Mouse (Mus musculus) limb, embryonic 15.5 days (tissue): ENCODE measurements around the gene Slc26a10. TPM values are rescaled to one million over a fixed set of nuclear protein-coding genes. Genes with fewer than 3 reads are reported as not detected.
"Not testable (repeated sequence)": the region's sequence is repeated elsewhere in the genome, so short reads cannot be mapped to it uniquely, and the experiment has no call there.

Experiments used
- ATAC-seq: fragments of 200-750 bp; cut with Nextera tagmentation; 2 replicates; pipeline ENCODE4 v1.8.0; 2017; ENCODE audit warnings: low read depth, moderate TSS enrichment; ENCODE audit not compliant: insufficient number of reproducible peaks, low FRiP score, low TSS enrichment
- H3K27ac ChIP-seq: fragments of 300-500 bp; sonication (generic); 2 replicates; pipeline ENCODE4 v1.5.1; 2015; ENCODE audit warnings: moderate library complexity, mild to moderate bottlenecking, inconsistent platforms
- H3K27me3 ChIP-seq: fragments of 300-500 bp; sonication (generic); 2 replicates; pipeline ENCODE4 v1.6.1; 2015; ENCODE audit warnings: inconsistent platforms
- H3K36me3 ChIP-seq: fragments of 300-500 bp; sonication (generic); 2 replicates; pipeline ENCODE4 v1.6.1; 2015; ENCODE audit warnings: inconsistent platforms
- H3K4me1 ChIP-seq: fragments of 300-500 bp; sonication (generic); 2 replicates; pipeline ENCODE4 v1.6.1; 2015; ENCODE audit warnings: inconsistent platforms
- H3K4me2 ChIP-seq: fragments of 300-500 bp; sonication (generic); 2 replicates; pipeline ENCODE4 v1.6.1; 2015; ENCODE audit warnings: mild to moderate bottlenecking, inconsistent platforms
- H3K4me3 ChIP-seq: fragments of 300-500 bp; sonication (generic); 2 replicates; pipeline ENCODE4 v1.5.1; 2015; ENCODE audit warnings: mild to moderate bottlenecking, inconsistent platforms
- H3K9ac ChIP-seq: fragments of 300-500 bp; sonication (generic); 2 replicates; pipeline ENCODE4 v1.6.1; 2015; ENCODE audit warnings: inconsistent platforms
- H3K9me3 ChIP-seq: fragments of 300-500 bp; sonication (generic); 2 replicates; pipeline ENCODE4 v1.6.1; 2016; ENCODE audit warnings: inconsistent platforms
- WGBS: fragments of 180-500 bp; shearing (Covaris S2); methylation state at CpG from one replicate; pipeline ENCODE4 v1.1.7; 2015; 5-methylcytosine and 5-hydroxymethylcytosine counted together
- polyA plus RNA-seq: library from polyadenylated mRNA; unstranded; fragments of >200 nt; fragmentation: Nextera tagmentation; extraction: Ambion mirVana; gene quantifications from 2 replicates; pipeline ENCODE4 v1.2.1, GENCODE M21; 2015

The Slc26a10 gene
- polyA plus RNA-seq, 1 experiment from 2014 or later: 1.7 TPM

DNA sequence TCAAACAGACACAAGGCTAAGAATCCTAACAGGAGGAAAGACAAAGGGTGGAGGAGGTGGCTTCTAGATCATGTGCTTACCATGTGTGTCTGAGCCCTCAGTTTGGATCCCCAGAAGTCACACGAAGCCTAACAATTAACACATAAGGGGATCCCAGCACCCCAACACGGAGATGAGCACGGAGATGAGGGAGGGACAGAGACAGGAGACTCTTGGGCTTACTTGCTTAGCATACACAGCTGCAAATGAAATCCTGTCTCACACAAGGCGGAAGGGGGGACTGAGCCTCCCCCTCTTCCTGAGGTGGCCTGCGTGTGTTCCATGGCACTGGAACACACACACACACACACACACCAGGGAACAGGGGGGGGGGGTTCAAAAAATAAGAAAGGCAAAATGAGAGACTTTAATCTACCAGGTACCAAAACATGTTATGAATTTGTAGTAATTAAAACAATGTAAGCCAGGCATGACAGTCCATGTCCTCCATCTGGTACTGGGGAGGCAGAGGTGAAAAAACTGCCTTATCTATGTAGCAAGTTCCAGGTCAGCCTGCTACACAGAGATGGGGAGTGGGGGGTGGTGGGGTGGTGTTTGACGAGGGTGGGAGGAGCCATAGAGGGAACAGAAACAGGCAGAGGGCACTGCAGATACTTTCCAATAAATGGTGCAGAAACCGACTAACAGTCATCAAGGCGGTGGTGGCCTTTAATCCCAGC lies 45.2 kb downstream of the Slc26a10 start:
- H3K9ac ChIP-seq: no peak overlapping the region
- H3K4me2 ChIP-seq: no peak overlapping the region
- no peak overlapping the region for H3K4me3 ChIP-seq
- H3K9me3 ChIP-seq: no peaks in the 10 kb centered on the region
- no peak for ATAC-seq
- no peak overlapping the region for H3K27ac ChIP-seq
- WGBS: 41% methylated on average over 8 of the region's 8 CpGs
- H3K36me3 ChIP-seq: no peaks in the 10 kb centered on the region
- H3K27me3 ChIP-seq: no peaks in the 10 kb centered on the region
- H3K4me1 ChIP-seq: no peaks in the 10 kb centered on the region

DNA sequence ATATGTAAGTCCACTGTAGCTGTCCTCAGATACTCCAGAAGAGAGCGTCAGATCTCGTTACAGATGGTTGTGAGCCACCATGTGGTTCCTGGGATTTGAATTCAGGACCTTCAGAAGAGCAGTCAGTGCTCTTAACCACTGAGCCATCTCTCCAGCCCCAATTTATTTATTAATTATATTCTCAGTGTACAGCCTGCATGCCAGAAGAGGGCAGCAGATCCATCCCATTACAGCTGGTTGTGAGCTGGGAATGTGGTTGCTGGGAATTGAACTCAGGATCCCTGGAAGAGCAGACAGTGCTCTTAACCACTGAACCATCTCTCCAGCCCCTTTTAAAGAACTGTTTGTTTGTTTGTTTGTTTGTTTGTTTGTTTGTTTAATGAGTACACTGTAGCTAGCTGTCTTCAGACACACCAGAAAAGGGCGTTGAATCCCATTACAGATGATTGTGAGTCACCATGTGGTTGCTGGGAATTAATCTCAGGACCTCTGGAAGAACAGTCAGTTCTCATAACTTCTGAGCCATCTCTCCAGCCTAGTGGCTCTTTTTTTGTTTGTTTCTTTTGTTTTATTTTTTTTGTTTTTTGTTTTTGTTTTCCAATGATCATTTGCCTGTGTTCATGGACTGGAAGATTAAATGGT lies 45.9 kb downstream of the Slc26a10 start:
- 74% methylated on average over 3 of the region's 3 CpGs for WGBS

DNA sequence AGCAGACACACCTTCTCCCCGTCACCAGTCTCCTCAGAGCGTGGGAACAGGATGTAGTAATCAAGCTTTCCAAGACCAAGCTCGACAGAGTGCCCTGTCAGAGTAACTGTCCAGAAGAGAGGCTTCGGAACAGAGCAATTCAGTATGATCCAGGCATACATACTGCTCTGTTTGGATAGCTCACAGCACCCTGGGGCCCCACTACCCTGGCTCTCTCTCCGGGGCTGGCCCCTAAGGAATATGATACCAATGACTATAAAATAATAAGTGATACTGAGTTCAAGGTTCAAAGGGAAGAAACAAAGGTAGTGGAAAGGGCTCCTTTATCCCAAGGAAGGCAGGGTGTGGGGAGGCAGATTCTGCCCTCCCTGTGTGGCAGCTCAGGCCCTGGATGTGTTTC lies 48.0 kb downstream of the Slc26a10 start:
- Histone ChIP-seq H3K4me1 (no peaks in the 10 kb centered on the region), H3K9ac (no peak overlapping the region), H3K4me3 (no peak overlapping the region), H3K9me3 (no peaks in the 10 kb centered on the region), H3K27me3 (no peaks in the 10 kb centered on the region), H3K36me3 (no peaks in the 10 kb centered on the region), H3K4me2 (no peak overlapping the region), H3K27ac (no peak overlapping the region)
- WGBS: 59% methylated on average over 5 of the region's 5 CpGs
- ATAC-seq: no peak

More for the DNA sequence above, 45.9 kb downstream of the Slc26a10 start:
- H3K9me3 ChIP-seq, H3K36me3 ChIP-seq, H3K4me2 ChIP-seq, H3K4me3 ChIP-seq, H3K27me3 ChIP-seq, H3K27ac ChIP-seq, H3K9ac ChIP-seq, H3K4me1 ChIP-seq, ATAC-seq: not testable (repeated sequence)

DNA sequence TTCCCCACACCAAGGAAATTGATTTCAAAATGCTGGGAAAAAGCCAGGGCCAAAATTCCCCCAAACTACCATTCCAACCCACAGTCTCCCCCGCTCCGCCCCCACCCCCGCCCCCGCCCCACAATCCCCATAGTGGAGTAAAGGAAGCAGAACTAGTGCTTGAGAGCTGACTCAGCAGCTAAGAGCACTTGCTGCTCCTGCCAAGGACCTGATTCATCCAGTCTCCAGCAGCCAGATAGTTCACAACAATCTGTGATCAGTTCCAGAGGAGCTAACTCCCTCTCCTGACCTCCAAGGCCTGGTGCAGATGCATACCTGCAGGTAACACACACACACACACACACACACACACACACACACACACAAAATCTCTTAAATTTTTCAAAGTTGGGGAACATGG lies 51.0 kb downstream of the Slc26a10 start:
- 73% methylated on average over 4 of the region's 4 CpGs for WGBS
- Histone ChIP-seq H3K27ac (no peak overlapping the region), H3K36me3 (no peaks in the 10 kb centered on the region), H3K4me1 (no peaks in the 10 kb centered on the region), H3K4me3 (no peak overlapping the region), H3K4me2 (no peak overlapping the region), H3K27me3 (no peaks in the 10 kb centered on the region), H3K9ac (no peak overlapping the region), H3K9me3 (no peaks in the 10 kb centered on the region)
- ATAC-seq: no peak

DNA sequence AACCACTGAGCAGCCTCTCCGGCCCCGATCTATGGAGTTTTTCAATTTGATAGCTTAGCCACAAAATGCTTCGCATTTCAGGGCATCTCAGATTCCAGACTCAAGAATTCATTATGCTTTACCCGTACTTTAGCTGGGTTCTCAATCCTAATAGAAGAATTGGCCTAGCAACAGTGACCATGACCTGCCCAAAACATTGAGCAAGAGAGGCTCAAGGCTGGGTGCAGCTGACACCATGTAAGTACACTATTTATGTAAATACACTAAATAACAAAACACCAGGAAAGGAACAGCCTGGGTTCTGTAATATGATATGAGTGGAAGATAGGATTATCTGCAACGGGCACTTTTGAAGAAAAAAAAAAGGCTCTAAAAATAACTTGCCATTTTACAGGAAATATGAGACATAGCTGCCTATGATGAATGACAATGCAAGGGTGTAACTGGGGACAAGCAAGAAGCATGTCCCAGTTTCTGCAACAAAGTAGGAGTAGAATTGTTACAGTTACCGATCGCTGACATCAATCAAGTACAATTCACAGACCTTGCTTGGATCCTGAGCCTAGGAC lies 52.6 kb downstream of the Slc26a10 start:
- no peak overlapping the region for H3K9ac ChIP-seq
- no peaks in the 10 kb centered on the region for H3K27me3 ChIP-seq
- no peak overlapping the region for H3K4me2 ChIP-seq
- H3K9me3 ChIP-seq: no peaks in the 10 kb centered on the region
- 69% methylated on average over 7 of the region's 7 CpGs for WGBS
- H3K27ac ChIP-seq: no peak overlapping the region
- H3K4me3 ChIP-seq: no peak overlapping the region
- no peaks in the 10 kb centered on the region for H3K36me3 ChIP-seq
- no peak for ATAC-seq
- peaks cover 7% of the 10 kb centered on the region for H3K4me1 ChIP-seq

DNA sequence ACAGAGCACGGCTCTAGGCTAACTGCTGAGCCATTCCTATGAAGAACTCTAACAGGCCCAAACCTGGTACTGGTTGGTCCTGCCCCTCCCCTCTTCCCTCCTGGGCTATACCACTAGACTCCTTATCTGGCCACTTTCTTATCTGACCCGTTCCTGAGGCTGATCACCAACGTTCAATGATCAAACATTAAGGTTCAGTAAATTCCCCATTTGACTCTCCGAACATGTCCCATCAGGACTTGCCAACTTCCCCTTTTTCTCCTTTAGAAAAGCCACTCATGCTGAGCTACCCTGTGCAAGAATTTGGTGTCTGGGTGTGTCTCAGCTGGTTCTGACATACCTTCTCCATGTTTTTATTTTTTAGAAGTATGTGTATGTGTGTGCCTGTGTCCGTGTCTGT lies 53.9 kb downstream of the Slc26a10 start:
- Histone ChIP-seq H3K4me1 (peaks cover 10% of the 10 kb centered on the region), H3K27ac (no peak overlapping the region), H3K4me2 (no peak overlapping the region), H3K9me3 (no peaks in the 10 kb centered on the region), H3K9ac (no peak overlapping the region), H3K27me3 (no peaks in the 10 kb centered on the region), H3K36me3 (no peaks in the 10 kb centered on the region), H3K4me3 (no peak overlapping the region)
- 75% methylated on average over 5 of the region's 5 CpGs for WGBS
- no peak for ATAC-seq

DNA sequence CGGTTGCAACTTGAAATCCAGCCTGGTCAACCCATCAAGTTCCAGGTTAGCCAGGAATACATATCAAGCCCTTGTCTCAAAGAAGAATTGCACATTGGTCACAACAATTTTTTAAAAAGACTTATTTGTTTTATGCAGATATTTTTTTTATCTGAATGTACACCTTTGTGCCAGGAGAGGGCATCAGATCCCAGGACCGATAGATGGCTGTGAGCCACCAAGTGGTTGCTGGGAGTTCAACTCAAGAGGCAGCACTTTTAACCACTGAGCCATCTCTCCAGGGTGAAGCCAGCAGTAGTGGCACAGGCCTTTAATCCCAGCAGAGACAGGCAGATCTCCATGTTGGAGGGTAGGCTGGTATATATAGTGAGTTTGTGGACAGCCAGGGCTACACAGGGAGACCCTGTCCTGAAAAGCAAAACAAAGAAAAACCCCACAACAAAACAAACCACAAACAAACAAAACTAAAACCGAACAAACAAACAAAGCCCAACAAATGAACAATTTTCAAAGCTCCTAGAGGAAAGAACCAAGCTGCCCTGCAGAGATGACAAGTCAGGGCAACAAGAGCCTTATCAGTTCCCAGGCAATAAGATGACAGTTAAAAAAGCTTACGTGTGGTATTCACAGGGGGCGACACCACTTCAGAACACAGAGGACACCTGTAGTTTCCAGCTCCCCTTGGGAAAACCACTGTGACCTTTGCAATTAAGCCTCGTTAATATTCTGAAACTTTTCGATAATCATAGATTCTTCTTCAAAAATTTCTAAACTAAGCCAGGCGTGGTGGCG lies 55.0 kb downstream of the Slc26a10 start:
- Histone ChIP-seq H3K27me3 (no peaks in the 10 kb centered on the region), H3K4me2 (no peak overlapping the region), H3K27ac (no peak overlapping the region), H3K9me3 (no peaks in the 10 kb centered on the region), H3K4me3 (no peak overlapping the region), H3K36me3 (no peaks in the 10 kb centered on the region), H3K9ac (no peak overlapping the region), H3K4me1 (peaks cover 14% of the 10 kb centered on the region)
- 73% methylated on average over 9 of the region's 9 CpGs for WGBS
- ATAC-seq: no peak

DNA sequence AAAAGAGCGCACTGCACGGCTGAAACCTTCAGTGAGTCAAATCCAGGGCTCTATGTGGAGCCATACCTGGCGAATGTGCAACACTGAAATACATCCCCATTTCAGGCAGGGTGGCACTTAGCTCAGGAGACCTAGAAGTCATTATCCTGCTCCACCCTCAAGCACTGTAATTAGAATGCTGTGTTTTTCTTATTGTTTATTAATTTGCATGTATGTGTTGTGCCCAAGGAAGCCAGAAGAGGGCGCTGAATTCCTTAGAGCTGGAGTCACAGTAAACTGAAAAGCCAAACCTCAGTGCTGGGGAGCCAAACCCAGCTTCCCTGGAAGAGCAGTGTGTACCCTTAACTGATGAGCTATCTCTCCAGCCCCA lies 57.0 kb downstream of the Slc26a10 start:
- peaks cover 22% of the 10 kb centered on the region for H3K4me1 ChIP-seq
- 10% methylated on average over 4 of the region's 4 CpGs for WGBS
- H3K4me3 ChIP-seq: peak overlapping the region; percentile 20; the same call in 1 of the 2 replicates
- ATAC-seq: no peak
- H3K9me3 ChIP-seq: no peaks in the 10 kb centered on the region
- peaks cover 11% of the 10 kb centered on the region for H3K36me3 ChIP-seq
- H3K27me3 ChIP-seq: no peaks in the 10 kb centered on the region
- peak overlapping the region; percentile 41 for H3K4me2 ChIP-seq
- no peak overlapping the region for H3K27ac ChIP-seq
- H3K9ac ChIP-seq: no peak overlapping the region

DNA sequence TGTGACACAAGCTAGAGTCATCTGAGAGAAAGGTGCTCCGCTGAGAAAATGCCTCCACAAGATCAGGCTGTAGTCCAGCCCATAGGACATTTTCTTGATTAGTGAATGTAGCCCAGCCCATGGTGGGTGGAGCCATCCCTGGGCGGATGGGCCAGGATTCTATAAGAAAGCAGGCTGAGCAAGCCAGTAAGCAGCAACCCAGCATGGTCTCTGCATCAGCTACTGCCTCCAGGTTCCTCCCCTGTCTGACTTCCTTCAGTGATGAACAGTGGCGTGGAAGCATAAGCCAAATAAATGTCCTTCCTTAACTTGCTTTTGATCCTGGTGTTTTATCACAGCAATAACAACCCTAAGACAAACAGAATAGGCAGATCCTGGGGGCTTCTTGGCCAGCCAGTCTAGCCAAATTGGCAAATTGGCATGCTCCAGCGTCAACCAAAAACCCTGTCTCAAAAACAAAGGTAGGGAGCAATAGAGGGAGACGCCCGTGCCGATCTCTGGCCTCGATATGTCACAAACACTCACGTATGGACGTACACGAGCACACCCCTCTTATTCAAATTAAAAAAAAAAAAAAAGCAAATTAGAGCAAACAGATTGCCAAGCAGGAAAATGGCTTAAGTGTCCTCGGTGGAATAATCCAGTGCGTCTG lies 57.5 kb downstream of the Slc26a10 start:
- Histone ChIP-seq H3K4me3 (peak overlapping the region; percentile 20), H3K27ac (no peak overlapping the region)

DNA sequence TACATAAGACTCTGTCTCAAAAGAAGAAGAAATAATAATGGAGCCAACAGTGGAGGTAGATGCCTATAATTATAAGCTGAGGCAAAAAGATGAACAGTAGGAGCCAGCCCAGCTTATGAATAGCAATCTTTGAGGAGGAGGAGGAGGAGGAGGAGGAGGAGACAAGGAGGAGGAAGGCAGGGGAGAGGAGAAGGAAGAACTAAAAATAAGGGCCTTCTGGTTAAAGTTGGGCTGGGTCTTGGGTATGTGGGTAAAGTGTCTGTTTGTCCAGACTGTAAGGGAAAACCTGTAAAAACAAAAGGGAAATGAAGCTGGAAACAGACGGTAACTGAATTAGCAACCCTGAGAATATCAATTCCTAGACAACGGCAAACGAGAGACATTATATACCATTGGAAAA lies 58.4 kb downstream of the Slc26a10 start:
- Histone ChIP-seq H3K9ac (no peak overlapping the region), H3K9me3 (no peaks in the 10 kb centered on the region), H3K27me3 (no peaks in the 10 kb centered on the region), H3K4me1 (peaks cover 22% of the 10 kb centered on the region), H3K4me2 (no peak overlapping the region), H3K36me3 (peaks cover 24% of the 10 kb centered on the region), H3K4me3 (no peak overlapping the region), H3K27ac (no peak overlapping the region)
- 83% methylated on average over 3 of the region's 3 CpGs for WGBS
- ATAC-seq: no peak

More for the DNA sequence above, 57.5 kb downstream of the Slc26a10 start:
- Histone ChIP-seq H3K9me3 (no peaks in the 10 kb centered on the region), H3K9ac (no peak overlapping the region), H3K36me3 (peaks cover 16% of the 10 kb centered on the region), H3K27me3 (no peaks in the 10 kb centered on the region), H3K4me2 (peak overlapping the region; percentile 41), H3K4me1 (peaks cover 22% of the 10 kb centered on the region)
- 9% methylated on average over 13 of the region's 13 CpGs for WGBS
- ATAC-seq: no peak
